Mouse (Mus musculus): ENCODE data around the gene Zswim8. TPM values are rescaled to one million over a fixed set of nuclear protein-coding genes. Genes with fewer than 3 reads are reported as not detected.
A peak's percentile ranks its signal among the peaks of the same experiment; 100 is the strongest.

The Zswim8 gene
- polyA plus RNA-seq, 1 experiment: 221 TPM

DNA sequence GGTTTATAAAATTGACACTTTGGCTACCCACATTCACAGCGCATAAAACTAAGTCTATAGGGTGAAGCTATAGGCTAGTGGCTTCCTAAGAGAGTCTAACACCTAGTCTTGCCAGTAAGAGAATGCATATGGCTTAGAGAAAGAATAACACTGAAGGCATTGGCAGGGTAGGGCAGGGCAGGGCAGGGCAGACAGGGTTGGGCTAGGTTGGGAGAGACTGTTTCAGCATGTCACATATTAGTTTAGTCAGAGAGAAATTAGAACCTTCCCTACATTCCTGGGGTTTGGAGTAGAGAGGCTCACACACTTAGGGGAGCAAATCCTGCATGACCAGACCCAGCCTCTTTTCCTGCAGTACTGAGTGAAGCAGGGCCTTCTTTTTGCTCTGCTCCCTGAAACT lies 39.9 kb upstream of the Zswim8 start:
- no peaks in the 10 kb centered on the region for H3K4me1 ChIP-seq (ENCODE audit: control insufficient read depth, insufficient read depth, low read length)
- no peak overlapping the region for H3K4me3 ChIP-seq (replicated peaks; ENCODE audit: extremely low read depth, low read depth, low read length)
- no peak for DNase-seq
- TF ChIP-seq CTCF (IDR thresholded peaks at IDR 0.05; ENCODE audit: insufficient read depth, low read length): no peak
- TF ChIP-seq POLR2A (IDR thresholded peaks at IDR 0.05; ENCODE audit: borderline replicate concordance, extremely low read depth, low read depth, low read length): no peak
- 72% methylated on average over 1 of the region's 1 CpGs for WGBS

DNA sequence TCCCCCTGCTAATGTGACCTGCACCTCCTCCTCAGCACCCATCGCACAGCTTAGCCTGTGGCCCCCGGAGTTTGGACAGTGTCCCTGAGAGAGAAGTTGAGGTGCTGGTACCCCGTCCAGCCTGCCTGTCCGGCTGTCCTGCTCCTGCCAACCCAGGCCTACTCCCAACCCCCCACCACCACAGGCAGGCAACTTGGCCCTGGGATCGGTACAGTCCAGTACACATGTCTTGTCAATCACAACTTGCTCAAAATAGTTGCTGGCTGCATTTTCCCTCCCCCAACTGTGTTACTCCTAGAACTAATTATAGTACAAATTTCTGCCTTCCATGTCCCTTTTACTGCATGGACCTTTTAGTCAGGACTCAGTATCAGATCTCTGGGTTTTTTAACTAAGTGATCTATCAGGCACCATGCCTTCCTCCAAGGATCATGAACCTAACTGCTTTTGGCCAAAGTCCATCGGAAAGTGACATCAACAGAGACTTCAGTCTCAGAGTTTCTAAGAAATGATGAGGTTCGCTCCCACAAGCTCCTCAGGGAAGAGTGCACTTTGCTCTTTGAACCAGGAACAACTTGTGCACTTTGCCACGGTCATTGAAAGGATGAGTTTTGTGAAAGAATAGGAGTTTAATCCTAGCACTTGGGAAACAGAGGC lies 39.1 kb upstream of the Zswim8 start, which contains the start of gene Synpo2l:
Synpo2l (minus strand) TSS at position 201 of the 657 bp plus-strand sequence.
- no peak for DNase-seq
- 76% methylated on average over 8 of the region's 8 CpGs for WGBS

DNA sequence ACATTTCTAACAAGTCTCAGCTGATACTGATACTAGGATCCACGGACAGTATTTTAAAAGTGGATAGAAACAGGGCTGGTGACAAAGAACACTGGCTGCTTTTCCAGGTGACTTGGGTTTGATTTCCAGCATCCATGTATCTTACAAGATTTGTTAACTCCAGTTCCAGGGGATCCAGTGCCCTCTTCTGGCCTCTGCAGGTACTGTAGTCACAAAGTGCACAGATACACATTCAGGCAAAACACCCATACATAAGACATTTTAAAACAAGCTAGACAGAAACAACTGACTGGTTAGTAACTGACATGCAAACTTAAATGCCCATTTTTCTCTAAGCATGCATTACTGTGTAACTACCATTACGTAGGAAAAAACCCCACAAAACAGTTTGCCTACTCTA lies 34.4 kb upstream of the Zswim8 start:
- TF ChIP-seq CTCF (IDR thresholded peaks at IDR 0.05; ENCODE audit: insufficient read depth, low read length): no peak
- no peak for TF ChIP-seq POLR2A (IDR thresholded peaks at IDR 0.05; ENCODE audit: borderline replicate concordance, extremely low read depth, low read depth, low read length)
- peaks cover 3% of the 10 kb centered on the region for H3K4me1 ChIP-seq (ENCODE audit: control insufficient read depth, insufficient read depth, low read length)
- DNase-seq: no peak
- WGBS: 97% methylated on average over 2 of the region's 2 CpGs
- H3K4me3 ChIP-seq (replicated peaks; ENCODE audit: extremely low read depth, low read depth, low read length): no peak overlapping the region

More for the DNA sequence above, 39.1 kb upstream of the Zswim8 start, which contains the start of gene Synpo2l:
- no peak for TF ChIP-seq POLR2A (IDR thresholded peaks at IDR 0.05; ENCODE audit: borderline replicate concordance, extremely low read depth, low read depth, low read length)
- TF ChIP-seq CTCF (IDR thresholded peaks at IDR 0.05; ENCODE audit: insufficient read depth, low read length): no peak
- Histone ChIP-seq H3K4me3 (replicated peaks; ENCODE audit: extremely low read depth, low read depth, low read length) (no peak within 1 kb of the TSS), H3K4me1 (ENCODE audit: control insufficient read depth, insufficient read depth, low read length) (no peaks in the 10 kb centered on the region)

- 6% methylated on average over 13 of the region's 13 CpGs for WGBS
- peak; percentile 49 for DNase-seq
- Histone ChIP-seq H3K4me1 (ENCODE audit: control insufficient read depth, insufficient read depth, low read length) (peaks cover 3% of the 10 kb centered on the region), H3K4me3 (replicated peaks; ENCODE audit: extremely low read depth, low read depth, low read length) (peak overlapping the region; percentile 59)
- TF ChIP-seq CTCF (IDR thresholded peaks at IDR 0.05; ENCODE audit: insufficient read depth, low read length) (no peak), POLR2A (IDR thresholded peaks at IDR 0.05; ENCODE audit: borderline replicate concordance, extremely low read depth, low read depth, low read length) (no peak)
Measured at GRCm38 (mm10) chr14:20673735-20674063, 33.7 kb upstream of the Zswim8 start.

DNA sequence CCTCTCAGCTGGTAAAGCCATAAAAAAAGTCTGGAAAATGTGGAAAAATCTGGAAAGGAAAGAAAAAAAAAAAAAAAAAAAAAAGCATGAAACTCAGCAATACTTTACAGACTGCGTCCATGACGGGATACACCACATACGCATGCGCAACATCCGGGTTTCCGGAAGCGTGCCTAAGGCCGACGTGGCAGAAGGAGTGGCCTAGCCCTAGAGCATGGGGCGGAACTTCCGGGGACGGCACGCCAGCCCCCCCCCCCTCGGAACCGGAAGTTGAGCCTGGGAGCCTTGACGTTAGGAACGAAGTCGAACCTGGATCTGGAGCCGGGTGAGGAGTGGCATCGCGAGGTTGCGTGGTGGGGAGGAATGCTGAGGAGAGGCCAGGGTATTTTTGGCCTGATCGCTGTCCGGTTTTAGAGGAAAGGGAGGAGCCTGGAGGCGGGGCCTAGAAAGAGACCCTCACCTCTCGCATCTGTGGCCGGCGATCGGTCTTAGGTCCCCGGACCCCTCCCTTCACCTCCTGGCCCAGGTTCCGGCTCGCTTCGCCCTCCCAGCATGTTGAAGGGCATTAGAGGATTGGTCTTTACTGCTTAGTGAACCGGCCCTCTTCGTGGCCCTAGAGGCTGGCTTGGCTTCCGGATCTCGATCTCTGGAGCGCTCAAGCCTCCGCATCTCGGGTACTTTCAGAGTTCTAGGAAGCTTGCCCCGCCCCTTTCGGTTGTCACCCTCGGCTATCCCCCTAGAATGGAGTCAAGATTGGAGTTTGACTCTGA lies 33.1 kb upstream of the Zswim8 start, which contains the start of gene Sec24c:
Sec24c (plus strand) TSS at position 245 of the 770 bp plus-strand sequence.
- Histone ChIP-seq H3K4me1 (ENCODE audit: control insufficient read depth, insufficient read depth, low read length) (peaks cover 3% of the 10 kb centered on the region), H3K4me3 (replicated peaks; ENCODE audit: extremely low read depth, low read depth, low read length) (peak within 1 kb of the TSS; percentile 90)
- DNase-seq: peak; percentile 98
- TF ChIP-seq CTCF (IDR thresholded peaks at IDR 0.05; ENCODE audit: insufficient read depth, low read length): no peak
- peak; percentile 88; the same call in 1 of the 2 replicates for TF ChIP-seq POLR2A (IDR thresholded peaks at IDR 0.05; ENCODE audit: borderline replicate concordance, extremely low read depth, low read depth, low read length)
- WGBS: under 1% methylated on average over 43 of the region's 43 CpGs

- H3K4me1 ChIP-seq (ENCODE audit: control insufficient read depth, insufficient read depth, low read length): peaks cover 3% of the 10 kb centered on the region
- no peak overlapping the region for H3K4me3 ChIP-seq (replicated peaks; ENCODE audit: extremely low read depth, low read depth, low read length)
- no peak for TF ChIP-seq POLR2A (IDR thresholded peaks at IDR 0.05; ENCODE audit: borderline replicate concordance, extremely low read depth, low read depth, low read length)
- no peak for TF ChIP-seq CTCF (IDR thresholded peaks at IDR 0.05; ENCODE audit: insufficient read depth, low read length)
- 90% methylated on average over 4 of the region's 4 CpGs for WGBS
- DNase-seq: no peak
Measured at GRCm38 (mm10) chr14:20677906-20678305, 29.4 kb upstream of the Zswim8 start.

DNA sequence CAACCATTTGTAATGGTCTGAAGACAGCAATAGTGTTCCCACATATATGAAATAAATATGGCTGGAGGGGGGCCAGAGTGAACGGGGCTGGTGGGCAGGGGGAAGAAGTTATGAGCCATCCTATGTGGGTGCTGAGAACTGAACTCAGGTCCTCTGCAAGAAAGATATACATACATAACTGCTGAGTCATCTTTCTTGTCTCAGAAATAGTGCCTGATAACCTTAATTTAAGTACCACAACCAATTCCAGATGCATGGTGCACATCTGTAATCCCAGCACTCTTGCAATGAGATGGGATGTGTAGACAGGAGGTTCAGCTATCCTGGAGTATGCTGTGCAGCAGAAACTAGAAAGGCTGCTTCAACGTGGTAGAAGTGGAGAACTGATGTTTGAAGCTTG lies 25.6 kb upstream of the Zswim8 start:
- H3K4me3 ChIP-seq (replicated peaks; ENCODE audit: extremely low read depth, low read depth, low read length): no peak overlapping the region
- no peak for DNase-seq
- H3K4me1 ChIP-seq (ENCODE audit: control insufficient read depth, insufficient read depth, low read length): no peaks in the 10 kb centered on the region
- TF ChIP-seq CTCF (IDR thresholded peaks at IDR 0.05; ENCODE audit: insufficient read depth, low read length): no peak
- no peak for TF ChIP-seq POLR2A (IDR thresholded peaks at IDR 0.05; ENCODE audit: borderline replicate concordance, extremely low read depth, low read depth, low read length)
- 78% methylated on average over 2 of the region's 2 CpGs for WGBS

DNA sequence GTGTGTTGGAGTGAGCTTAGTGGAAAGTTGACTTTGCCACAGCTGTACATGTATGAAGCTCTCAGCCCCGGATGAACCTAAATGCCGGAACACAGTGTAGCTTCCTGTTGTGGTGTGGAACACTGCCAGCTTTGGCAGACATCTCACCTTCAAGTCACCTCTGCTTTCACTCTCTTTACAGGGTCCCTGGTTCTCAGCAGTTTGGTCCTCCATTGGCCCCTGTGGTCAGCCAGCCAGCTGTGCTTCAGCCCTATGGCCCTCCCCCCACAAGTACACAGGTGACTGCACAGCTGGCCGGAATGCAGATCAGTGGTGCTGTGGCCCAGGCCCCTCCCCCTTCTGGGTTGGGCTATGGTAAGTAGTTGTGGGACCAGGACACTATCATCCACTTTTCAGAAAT lies 24.9 kb upstream of the Zswim8 start:
- 21% methylated on average over 3 of the region's 3 CpGs for WGBS
- Histone ChIP-seq H3K4me1 (ENCODE audit: control insufficient read depth, insufficient read depth, low read length) (no peaks in the 10 kb centered on the region), H3K4me3 (replicated peaks; ENCODE audit: extremely low read depth, low read depth, low read length) (no peak overlapping the region)
- no peak for TF ChIP-seq CTCF (IDR thresholded peaks at IDR 0.05; ENCODE audit: insufficient read depth, low read length)
- no peak for TF ChIP-seq POLR2A (IDR thresholded peaks at IDR 0.05; ENCODE audit: borderline replicate concordance, extremely low read depth, low read depth, low read length)
- DNase-seq: no peak

DNA sequence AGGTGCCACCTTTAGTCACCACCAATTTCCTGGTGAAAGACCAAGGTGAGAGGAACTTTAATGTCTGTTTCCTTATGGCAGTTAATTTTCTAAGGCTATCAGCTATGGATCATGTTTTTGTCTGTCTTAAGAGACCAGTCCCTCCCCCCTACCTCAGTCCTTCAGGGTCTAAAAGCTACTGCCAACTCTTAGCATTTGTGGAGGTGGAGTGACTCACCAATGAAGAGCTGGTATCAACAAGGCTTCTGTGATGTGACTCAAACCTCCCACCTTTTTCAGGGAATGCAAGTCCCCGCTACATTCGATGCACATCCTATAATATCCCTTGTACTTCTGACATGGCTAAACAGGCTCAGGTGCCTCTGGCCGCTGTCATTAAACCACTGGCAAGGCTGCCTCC lies 20.8 kb upstream of the Zswim8 start:
- no peak for DNase-seq
- Histone ChIP-seq H3K4me3 (replicated peaks; ENCODE audit: extremely low read depth, low read depth, low read length) (no peak overlapping the region), H3K4me1 (ENCODE audit: control insufficient read depth, insufficient read depth, low read length) (no peaks in the 10 kb centered on the region)
- TF ChIP-seq CTCF (IDR thresholded peaks at IDR 0.05; ENCODE audit: insufficient read depth, low read length) (no peak), POLR2A (IDR thresholded peaks at IDR 0.05; ENCODE audit: borderline replicate concordance, extremely low read depth, low read depth, low read length) (no peak)
- 98% methylated on average over 3 of the region's 3 CpGs for WGBS

Measured in lung, adult 2 months (tissue).